Mouse (Mus musculus) adrenal gland (tissue): ENCODE measurements at regions not wholly inside any gene's neighbourhood (a gene's known extent, or its start where the extent isn't known, plus 50 kb on each side); places are given as distances from the start of the nearest gene placed in this dataset.

Experiments used
- intact Hi-C: fragments of 180-260 bp; cut with DNase I; formaldehyde crosslinking; loops from one replicate; pipeline ENCODE4 v1.15.1; 2025

GRCm38 (mm10) chr8:127885211-127885610 lies 473.2 kb upstream of the Nrp1 start:
- intact Hi-C loops: no loop called here

DNA sequence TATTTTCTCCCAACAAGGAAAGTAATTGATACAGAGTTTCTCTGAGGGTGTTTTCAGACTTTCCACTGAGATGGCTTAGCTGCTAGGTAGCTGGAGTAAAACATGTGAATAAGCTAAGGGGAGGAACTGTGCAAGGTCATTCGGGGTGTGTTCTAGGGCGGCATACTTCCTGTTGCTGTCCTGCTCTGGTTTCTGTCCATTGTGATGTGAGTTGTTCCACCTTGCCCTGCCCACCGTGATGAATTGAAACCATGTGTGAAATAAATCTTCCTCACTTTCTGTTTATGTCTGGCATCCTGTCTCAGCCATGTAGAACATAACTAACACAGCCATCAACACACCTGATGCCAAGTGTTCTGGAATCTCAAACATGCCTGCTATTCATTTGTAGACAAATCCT lies 472.6 kb upstream of the Nrp1 start:
- intact Hi-C loops: no loop called here

GRCm38 (mm10) chr8:127890729-127891128 lies 467.7 kb upstream of the Nrp1 start:
- intact Hi-C loops: no loop called here

DNA sequence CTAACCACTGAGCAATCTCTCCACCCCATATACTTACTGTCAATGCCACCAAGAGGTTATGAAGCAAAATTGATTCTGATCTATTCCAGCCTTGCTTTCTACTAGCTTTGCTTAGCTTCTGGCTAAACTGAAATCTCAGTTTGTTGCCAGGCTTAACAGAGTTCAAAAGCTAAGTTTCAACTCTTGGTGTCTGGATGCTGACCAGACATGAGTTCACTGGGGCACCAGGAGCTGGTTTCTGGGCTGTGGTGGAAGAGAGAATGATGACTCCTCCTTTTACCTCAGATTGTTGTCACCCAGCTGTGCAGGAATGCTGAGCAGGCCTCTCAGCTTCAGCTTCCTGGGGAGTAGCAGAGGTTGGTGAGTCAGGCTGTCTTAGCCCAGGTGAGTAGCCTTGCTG lies 464.1 kb upstream of the Nrp1 start:
- intact Hi-C loops: no loop called here

GRCm38 (mm10) chr8:127908436-127908835 lies 450.0 kb upstream of the Nrp1 start:
- intact Hi-C loops: no loop called here

DNA sequence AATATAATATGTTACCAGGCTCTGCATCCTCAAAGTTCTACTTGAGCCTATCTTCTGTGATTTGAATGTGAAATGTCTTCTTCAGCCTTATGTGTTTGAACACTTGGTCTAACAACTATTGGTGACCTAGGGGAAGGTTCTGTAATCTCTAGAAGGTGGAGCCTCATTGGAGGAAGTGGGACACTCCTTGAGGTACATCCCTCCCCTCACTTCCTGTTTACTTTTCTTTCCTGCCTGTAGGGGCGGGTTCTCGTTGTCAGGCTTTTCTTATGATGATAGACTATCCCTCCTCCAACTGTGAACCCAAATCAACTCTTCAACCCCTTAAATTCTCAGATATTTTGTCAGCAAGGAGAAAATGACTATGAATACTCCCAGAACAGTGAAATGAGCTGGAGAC lies 448.8 kb upstream of the Nrp1 start:
- intact Hi-C loops: no loop called here

DNA sequence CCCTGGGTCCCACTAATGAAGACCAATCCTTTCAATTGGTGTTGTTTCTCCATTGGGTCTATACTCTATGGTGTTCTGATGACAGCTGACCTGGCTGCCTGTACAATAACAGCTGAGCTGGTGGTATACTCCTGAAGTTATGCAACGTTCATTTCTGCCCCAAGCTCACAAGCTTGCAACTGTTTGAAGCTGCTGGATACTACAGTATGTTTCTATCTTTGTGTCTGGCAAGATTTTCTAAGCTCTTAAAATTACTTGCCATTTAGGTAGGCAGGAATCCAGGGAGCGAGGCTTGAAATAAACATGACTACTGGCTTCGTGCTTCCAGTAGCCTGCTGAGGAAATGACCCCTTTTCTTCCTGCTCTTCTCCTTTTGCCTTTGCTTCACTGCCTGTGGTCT lies 444.3 kb upstream of the Nrp1 start:
- intact Hi-C loops: no loop called here

DNA sequence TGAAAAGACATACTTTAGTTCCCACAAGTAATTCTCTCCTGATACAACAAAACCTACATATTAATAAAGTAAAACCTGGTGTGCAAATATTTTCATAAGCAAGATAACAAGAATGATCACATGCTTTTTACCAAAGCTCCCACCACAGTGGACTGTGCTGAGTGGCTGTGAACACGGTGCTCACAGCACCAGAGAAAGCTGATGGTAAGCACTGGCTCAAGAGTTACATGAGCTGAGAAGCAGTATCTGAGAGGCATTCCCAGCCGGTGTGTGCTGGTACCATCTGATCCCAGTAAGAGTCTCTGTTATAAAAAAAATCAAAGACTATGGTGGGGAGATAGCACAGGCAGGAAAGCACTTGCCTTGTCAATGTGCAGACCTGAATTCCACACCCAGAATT lies 443.5 kb upstream of the Nrp1 start:
- intact Hi-C loops: no loop called here

DNA sequence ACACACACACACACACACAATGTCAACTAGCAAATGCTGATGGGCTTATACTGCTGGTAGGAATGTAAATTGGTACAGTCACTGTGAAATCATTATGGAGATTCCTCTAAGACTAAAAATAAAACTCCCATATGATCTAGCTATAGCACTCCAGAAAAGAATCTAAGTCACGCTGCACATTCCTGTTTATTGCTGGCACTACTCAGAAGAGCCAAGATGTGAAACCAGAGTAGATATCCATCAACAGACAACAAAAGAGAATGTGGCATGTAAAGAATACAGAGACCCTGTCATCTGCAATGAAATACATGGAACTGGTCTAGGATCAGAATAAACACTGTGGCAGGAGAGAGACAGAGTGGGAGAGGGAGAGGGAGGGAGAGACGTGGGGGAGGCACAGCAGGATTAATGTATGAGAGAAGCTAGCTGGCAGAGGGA lies 442.8 kb upstream of the Nrp1 start:
- intact Hi-C loops: no loop called here

- intact Hi-C loops: no loop called here
These were observed 436.5 kb upstream of the Nrp1 start for GRCm38 (mm10) chr8:127921925-127922324.

DNA sequence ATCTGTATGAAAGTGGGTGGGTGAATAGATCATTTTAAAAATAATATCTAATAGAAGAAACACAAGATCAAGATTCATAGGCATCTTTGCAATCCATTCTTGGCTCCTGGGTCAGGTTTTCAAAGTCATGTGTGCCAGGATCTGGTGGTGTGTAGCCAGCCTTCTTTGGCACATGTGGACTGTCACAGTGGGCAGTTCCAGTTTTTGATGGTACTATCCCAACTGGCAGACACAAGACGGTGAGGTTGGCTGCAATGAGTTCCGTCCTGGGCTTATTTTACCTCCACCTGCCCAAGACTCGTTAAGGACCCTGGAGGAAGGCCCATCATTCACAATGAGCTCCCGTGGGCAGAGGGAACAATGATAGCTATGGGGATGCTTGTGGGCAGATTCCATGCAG lies 435.1 kb upstream of the Nrp1 start:
- intact Hi-C loops: no loop called here

DNA sequence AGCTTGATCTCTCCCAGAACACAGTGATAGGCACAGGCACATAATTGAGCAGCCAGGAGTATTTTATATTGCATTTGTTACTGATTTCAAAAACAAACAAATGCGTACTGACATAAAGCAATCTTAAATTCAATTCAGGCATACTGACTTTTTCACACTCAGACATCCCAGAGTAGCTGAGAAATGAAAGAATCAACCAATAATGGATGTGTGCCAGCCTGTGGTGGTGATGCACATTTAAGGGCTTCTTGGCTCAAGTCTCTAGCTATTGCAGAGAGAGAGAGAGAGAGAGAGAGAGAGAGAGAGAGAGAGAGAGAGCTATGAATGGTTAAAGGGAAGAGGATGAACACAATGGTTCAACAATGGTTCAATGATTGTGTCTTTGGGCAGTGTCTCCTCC lies 426.1 kb upstream of the Nrp1 start:
- intact Hi-C loops: no loop called here

- intact Hi-C loops: no loop called here
These were observed 421.5 kb upstream of the Nrp1 start for GRCm38 (mm10) chr8:127936792-127937435.

- intact Hi-C loops: no loop called here
These were observed 419.0 kb upstream of the Nrp1 start for GRCm38 (mm10) chr8:127939284-127939985.

DNA sequence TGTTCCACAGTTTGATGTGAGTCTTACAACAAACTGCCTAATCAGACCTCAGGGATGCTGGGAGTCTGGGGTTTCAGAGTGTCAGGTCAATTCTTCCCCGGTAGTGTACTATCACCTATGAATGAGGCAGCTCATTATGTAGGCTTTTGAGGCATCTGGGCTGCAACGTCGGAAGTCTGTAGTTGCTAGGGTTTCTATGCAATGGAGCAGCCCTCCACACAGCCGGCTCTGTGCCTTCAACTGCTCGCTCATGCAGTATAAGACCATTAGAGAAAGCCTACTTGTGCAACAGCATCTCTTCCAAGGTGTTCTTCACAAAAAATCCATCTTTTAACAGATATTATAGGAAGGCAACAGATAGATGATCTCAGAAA lies 418.4 kb upstream of the Nrp1 start:
- intact Hi-C loops: no loop called here

GRCm38 (mm10) chr8:127942319-127942718 lies 416.1 kb upstream of the Nrp1 start:
- intact Hi-C loops: no loop called here

DNA sequence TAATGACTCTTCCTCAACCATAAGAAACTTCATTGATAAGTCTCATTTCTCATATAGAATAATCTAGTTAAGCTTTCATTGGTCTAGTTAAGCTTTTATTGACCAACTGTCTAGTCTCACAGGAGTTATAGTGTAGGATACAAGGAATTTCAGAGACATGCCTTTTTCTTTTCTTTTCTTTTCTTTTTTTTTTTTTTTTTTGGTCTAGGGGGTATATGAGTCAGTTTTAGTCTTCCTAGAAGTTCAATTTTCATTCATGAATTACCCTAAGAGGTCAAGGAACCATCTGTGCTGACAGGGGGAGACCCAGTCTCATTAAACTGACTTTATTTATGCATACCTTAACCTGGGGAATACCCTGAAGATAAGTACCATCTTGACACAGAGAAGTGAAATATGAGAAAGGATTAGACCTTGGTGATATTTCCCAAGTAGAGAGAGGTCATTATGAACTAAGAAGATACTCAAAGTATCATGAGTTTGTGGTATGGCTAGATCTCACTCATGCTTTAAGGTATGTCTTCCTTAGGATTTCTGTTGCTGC lies 413.4 kb upstream of the Nrp1 start:
- intact Hi-C loops: no loop called here

GRCm38 (mm10) chr8:127957571-127957970 lies 400.8 kb upstream of the Nrp1 start:
- intact Hi-C loops: no loop called here

DNA sequence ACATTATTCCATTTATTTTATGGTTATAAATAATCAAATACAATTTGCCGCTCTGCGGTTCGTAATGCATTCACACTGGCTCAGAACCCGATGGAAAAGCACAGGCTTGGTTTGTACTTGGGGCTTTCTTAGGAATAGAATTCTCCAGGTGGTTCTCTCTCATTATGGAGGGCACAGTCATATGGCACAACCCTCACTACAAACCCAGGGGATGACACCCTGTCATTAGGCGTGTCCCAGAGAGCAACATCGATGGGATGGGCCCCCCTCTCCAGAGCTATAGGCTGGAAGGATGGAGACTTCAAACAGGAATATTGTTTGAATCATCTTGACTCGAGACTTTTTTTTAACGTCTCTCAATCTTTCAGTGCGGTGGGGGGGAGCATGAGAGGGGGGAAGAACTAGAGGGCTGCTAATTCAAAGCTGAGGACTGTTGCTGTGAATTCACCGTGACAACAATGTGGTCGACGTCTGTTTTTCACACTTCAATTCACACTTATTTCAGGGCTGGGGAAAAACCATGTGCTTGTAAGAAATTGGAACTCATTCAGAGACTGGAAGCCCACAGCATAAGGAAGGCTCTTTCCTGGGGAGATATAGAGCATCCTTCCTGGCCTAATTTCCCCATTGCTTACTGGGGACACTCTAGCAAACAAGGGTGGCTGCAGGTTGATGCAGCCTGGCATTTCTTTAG lies 399.9 kb upstream of the Nrp1 start:
- intact Hi-C loops: no loop called here

GRCm38 (mm10) chr8:127962862-127963261 lies 395.5 kb upstream of the Nrp1 start:
- intact Hi-C loops: no loop called here

DNA sequence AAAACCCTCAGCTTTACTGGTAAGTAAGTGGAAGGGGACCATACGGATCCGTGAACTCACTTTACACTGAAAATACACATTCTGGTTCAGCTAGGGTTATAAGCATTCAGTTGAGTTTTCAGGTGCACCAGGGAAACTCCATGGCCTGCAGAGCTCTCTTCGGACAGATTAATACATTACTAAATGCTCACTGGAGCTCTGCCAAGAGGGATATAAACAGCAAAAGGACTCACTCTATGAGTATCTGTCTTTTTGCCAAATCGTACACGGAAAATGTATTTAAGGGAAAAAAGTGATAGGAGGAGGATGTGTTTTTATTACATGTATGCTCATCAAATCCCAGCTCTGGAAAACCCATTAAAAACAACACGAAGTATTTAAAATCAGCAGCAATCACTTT lies 394.8 kb upstream of the Nrp1 start:
- intact Hi-C loops: no loop called here

GRCm38 (mm10) chr8:127964801-127965200 lies 393.6 kb upstream of the Nrp1 start:
- intact Hi-C loops: no loop called here
